Mouse (Mus musculus): ENCODE results near the gene 1700016K19Rik.

1700016K19Rik gene

DNA sequence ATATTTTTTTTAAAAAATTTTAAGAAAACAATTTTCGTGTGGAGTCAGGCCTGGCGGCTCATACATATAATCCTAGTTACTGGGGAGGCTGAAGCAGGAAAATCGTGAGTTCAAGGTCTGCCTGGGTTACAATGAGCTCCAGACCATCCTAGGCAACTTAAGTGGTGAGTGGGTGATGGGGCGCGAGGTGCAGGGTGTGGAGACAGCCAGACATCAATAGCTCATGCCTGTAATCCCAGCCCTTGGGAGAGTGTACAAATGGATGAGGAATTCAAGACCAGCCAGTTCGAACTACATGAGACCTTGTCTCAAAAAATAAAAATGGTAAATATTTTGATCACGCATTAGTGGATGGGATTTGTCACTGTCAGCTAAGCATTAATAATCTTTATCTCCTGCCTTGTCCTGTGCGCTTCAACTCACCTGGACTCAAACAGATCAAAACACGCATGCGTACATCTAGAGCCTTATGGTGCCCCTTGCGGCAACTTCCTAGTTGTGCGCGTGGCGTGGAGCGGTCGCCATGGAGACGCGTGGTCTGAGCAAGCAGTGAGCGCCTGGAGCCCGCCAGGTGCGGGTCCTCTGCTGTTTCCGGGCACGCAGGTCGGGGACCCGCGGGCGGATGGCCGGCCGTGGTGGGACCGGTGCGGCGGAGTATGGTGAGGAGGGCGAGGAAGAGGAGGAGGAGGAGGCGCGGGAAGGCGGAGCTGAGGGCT, at the start of gene 1700016K19Rik:
Gene 1700016K19Rik (plus strand): TSS at position 473 of the 716 bp plus-strand sequence.
- DNase-seq (ENCODE audit: low spot score in 2 of 2): peak; percentile 75 to 81

GRCm38 (mm10) chr11:75950459-75950858, 49.3 kb upstream of the 1700016K19Rik start:
- no peak for DNase-seq (ENCODE audit: low spot score in 2 of 2)

DNA sequence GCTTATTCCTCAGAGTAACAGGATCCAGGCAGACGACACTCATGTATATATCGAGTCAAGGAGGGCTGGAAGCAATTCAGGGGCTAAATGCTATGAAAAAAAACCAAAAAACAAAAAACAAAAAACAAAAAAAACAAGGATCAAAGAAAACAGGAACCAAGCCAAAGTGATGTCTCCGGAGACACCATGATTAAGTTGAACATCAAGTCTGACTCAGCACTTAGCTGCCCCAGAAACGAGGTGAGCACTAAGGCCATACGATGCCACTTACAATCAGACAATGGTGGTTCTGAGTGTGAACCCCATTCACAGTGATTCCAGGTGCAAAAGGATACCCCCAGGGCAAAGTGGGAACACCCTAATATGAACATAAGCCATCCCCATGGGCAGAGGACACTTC, 47.8 kb upstream of the 1700016K19Rik start:
- DNase-seq (ENCODE audit: low spot score in 2 of 2): no peak

DNA sequence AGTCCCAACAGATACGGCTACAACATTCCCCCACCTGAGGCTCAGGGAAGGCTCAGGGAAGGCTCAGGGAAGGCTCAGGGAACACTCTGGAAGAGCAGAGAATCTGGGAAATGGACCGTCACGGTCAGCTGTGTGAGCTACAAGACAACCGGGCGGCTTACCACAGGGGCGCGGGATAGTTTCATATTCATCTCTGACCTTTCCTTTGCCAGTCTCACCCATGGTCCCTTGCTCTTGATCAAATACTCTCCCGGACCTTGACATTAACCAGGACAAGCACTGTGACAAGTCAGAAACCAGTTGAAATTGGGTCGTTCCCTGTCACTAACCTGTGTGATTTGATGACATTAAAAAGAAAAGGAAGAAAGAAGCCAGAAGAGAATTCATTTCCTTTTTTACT, 44.8 kb upstream of the 1700016K19Rik start:
- DNase-seq (ENCODE audit: low spot score in 2 of 2): no peak

- no peak for DNase-seq (ENCODE audit: low spot score in 2 of 2)
Observed at GRCm38 (mm10) chr11:75956651-75957050, 43.1 kb upstream of the 1700016K19Rik start.

- DNase-seq (ENCODE audit: low spot score in 2 of 2): no peak
Observed at GRCm38 (mm10) chr11:75957124-75957832, 42.4 kb upstream of the 1700016K19Rik start.

- DNase-seq (ENCODE audit: low spot score in 2 of 2): no peak
Observed at GRCm38 (mm10) chr11:75961782-75962181, 37.9 kb upstream of the 1700016K19Rik start.

GRCm38 (mm10) chr11:75963730-75964475, 35.8 kb upstream of the 1700016K19Rik start:
- no peak for DNase-seq (ENCODE audit: low spot score in 2 of 2)

DNA sequence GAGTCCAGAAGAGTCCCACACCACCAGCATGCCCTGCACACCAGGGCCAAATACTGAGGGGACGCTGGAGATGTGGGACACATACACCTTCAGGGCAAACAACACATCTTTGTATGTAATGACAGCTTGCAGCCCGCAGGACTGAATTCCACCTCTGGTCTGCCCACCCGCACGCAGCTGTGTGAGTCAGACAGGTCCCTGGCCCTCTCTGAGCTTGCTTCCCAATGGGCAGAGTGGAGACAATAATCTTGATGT, 35.3 kb upstream of the 1700016K19Rik start:
- DNase-seq (ENCODE audit: low spot score in 2 of 2): no peak

DNA sequence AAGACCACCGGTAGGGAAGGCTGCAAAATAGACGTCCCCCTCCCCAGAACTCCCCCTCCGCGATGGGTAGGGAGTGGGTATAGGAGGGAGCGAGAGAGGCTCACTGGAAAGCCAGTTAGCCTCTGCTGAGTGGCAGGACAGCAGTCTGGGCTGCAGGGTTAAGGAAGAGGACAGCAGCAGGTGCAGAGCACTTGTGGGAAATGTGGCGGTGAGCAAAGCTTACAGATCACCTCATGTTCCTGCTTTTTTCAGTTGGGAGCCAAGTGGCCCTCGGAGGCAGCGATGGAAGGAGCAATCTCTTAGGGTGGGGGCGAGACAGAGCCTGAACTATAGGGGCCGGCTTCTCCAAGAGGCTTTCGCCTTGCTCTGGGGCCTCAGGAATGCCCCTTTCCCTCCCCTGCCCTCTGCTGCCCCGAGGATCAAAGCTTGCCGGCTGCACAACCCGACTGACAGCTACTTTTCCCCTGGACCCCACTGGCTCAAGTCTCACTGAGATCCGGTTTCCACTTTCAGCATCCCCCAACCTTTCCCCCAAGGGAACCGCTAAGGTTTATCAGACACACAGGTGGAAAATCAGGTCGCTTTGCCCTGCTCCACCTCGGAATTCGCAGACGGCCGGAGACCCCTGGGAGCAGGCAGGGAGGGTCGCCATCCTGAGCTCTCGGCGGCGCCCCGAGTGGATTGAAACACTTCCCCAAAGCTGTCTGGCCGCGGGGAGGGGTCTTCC, 33.9 kb upstream of the 1700016K19Rik start:
- DNase-seq (ENCODE audit: low spot score in 2 of 2): no peak

GRCm38 (mm10) chr11:75966401-75967372, 33.0 kb upstream of the 1700016K19Rik start:
- peak in 1 of 2 experiments; percentile 47 for DNase-seq (ENCODE audit: low spot score in 2 of 2)

- no peak for DNase-seq (ENCODE audit: low spot score in 2 of 2)
Observed at GRCm38 (mm10) chr11:75968761-75969160, 31.0 kb upstream of the 1700016K19Rik start.

- no peak for DNase-seq (ENCODE audit: low spot score in 2 of 2)
Observed at GRCm38 (mm10) chr11:75970629-75971028, 29.1 kb upstream of the 1700016K19Rik start.

DNA sequence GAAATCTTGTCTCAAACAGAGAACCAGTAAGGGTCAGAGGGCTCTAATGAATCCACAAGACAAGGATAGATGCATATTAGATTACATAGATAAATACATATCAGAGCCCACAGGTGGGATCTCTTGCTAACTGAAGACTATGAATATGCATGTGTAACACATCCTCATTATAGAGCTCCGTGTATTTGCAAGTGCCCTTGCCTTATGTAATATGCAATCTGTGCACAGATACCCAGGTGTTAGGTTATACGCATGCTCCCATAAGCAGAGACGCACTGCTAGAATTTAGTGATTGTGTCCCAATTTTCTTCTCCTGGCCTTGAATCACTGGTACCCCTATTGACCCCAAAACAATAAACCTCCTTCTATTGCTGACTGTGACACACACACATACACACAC, 27.5 kb upstream of the 1700016K19Rik start:
- no peak for DNase-seq (ENCODE audit: low spot score in 2 of 2)

DNA sequence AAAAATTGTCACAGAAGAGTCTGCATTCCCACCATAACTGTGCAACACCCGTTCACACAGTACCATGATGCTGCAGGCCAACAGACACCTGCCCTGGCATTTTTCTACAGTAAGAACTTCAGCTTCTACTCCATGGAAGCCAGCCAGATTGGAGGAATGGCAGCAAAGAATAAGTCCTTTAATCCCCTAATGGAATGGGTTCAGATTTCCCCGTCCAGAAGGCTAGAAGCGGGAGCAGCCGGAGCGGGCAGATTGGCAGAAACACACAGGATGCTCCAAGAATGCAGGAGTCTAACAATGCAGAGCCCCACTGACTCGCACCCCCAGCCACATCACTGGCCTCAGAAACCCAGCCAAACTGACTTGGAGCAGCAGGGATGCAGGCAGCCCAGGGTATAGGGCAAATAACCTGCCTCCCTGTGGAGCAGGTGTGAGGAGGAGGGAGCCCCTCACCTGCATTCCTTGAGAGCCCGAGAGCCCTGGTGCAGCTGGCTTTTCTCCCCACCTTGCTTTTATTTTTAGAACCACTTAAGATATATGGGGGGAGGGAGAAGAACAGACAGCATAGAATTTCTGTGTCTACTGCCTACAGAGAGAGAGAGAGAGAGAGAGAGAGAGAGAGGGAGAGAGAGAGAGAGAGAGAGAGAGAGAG, 26.7 kb upstream of the 1700016K19Rik start:
- DNase-seq (ENCODE audit: low spot score in 2 of 2): no peak

GRCm38 (mm10) chr11:75973988-75974387, 25.7 kb upstream of the 1700016K19Rik start:
- DNase-seq (ENCODE audit: low spot score in 2 of 2): no peak

GRCm38 (mm10) chr11:75976748-75977147, 23.0 kb upstream of the 1700016K19Rik start:
- DNase-seq (ENCODE audit: low spot score in 2 of 2): no peak

- no peak for DNase-seq (ENCODE audit: low spot score in 2 of 2)
Observed at GRCm38 (mm10) chr11:75978051-75978450, 21.7 kb upstream of the 1700016K19Rik start.

- DNase-seq (ENCODE audit: low spot score in 2 of 2): no peak
Observed at GRCm38 (mm10) chr11:75980413-75980812, 19.3 kb upstream of the 1700016K19Rik start.

- no peak for DNase-seq (ENCODE audit: low spot score in 2 of 2)
Observed at GRCm38 (mm10) chr11:75983194-75983593, 16.5 kb upstream of the 1700016K19Rik start.

Measured in right cerebral cortex, postnatal 36 days (tissue).